Mouse (Mus musculus) lung, adult 2 months (tissue): ENCODE data around the gene Prss46. TPM values are rescaled to one million over a fixed set of nuclear protein-coding genes. Genes with fewer than 3 reads are reported as not detected.
"Not testable (repeated sequence)": the region's sequence is repeated elsewhere in the genome, so short reads cannot be mapped to it uniquely, and the experiment has no call there.

ENCODE experiments used
- DNase-seq: peaks from one replicate; pipeline ENCODE4 v3.0.0; 2022
- H3K4me1 ChIP-seq: fragments of 200-500 bp; 2 replicates; pipeline ENCODE4 v1.6.1; 2011; ENCODE audit warnings: low read length; ENCODE audit not compliant: control insufficient read depth, insufficient read depth
- H3K4me3 ChIP-seq: fragments of 200-500 bp; replicated peaks from 2 replicates; pipeline ENCODE3; 2011; ENCODE audit warnings: low read depth, mild to moderate bottlenecking, control low read depth, low read length; ENCODE audit errors: extremely low read depth
- CTCF ChIP-seq: fragments of 200-500 bp; IDR thresholded peaks from 2 replicates; pipeline ENCODE4 v1.5.1; 2011; ENCODE audit warnings: mild to moderate bottlenecking, low read length, control low read depth; ENCODE audit not compliant: insufficient read depth
- POLR2A ChIP-seq: fragments of 200-500 bp; IDR thresholded peaks from 2 replicates; pipeline ENCODE4 v1.6.1; 2011; ENCODE audit warnings: low read depth, mild to moderate bottlenecking, control low read depth, low read length, borderline replicate concordance; ENCODE audit errors: extremely low read depth
- WGBS: fragments of 180-500 bp; shearing (Covaris S2); methylation state at CpG from one replicate; pipeline ENCODE4 v1.1.7; 2018; 5-methylcytosine and 5-hydroxymethylcytosine counted together
- polyA plus RNA-seq: library from polyadenylated mRNA; depleted of rRNA; stranded (reverse); fragments of >200 nt; gene quantifications from 2 replicates; pipeline ENCODE4 v1.2.3, GENCODE M21; 2012; rRNA removed

The Prss46 gene
- polyA plus RNA-seq = not detected in 2 replicates

DNA sequence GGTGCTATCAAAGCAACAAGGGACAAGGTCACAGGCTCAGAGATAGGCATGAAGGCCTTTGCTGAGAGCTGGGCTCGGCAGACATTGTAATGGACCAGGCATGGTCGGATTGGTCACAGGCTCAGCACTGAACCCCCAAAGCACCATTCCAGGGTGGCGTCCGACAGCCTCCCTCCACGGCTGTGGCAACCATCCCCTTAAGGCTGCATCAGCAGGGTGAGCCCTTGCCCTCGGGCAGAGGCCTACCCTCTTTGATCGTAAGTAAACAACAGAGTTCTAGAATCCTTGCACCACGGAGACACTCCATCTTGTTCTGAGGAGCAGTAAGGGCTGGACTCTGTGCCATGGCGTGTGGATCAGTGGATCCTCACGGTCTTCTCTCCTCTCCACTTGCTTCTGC is at the start of gene Prss46:
Gene Prss46 (plus strand): TSS at position 301 of the 400 bp plus-strand sequence.
- 82% methylated on average over 10 of the region's 10 CpGs for WGBS
- TF ChIP-seq POLR2A (no peak), CTCF (no peak)
- H3K4me1 ChIP-seq = no peaks in the 10 kb centered on the region; the same call in 1 of the 2 replicates

DNA sequence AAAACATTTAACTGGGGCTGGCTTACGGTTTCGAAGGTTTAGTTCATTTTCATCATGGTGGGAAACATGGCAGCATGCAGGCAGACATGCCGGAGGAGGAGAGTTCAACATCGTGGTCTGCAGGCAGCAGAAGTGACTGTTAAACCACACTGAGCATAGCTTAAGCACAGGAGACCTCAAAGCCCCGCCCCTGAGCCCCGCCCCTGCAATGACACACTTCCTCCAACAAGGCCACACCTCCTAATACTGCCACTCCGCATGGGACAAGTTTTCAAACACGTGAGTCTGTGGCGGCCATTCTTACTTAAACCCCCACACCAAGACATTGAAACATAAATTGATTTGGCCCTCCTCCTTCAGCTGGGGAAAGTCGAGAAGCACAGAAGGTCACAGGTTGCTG is 47.3 kb upstream of the Prss46 start:
- H3K4me1 ChIP-seq = no peaks in the 10 kb centered on the region
- WGBS = 80% methylated on average over 10 of the region's 10 CpGs
- H3K4me3 ChIP-seq = no peak overlapping the region
- no peak for DNase-seq
- TF ChIP-seq POLR2A (no peak), CTCF (no peak)

More for the DNA sequence above, at the start of gene Prss46:
- no peak within 1 kb of the TSS for H3K4me3 ChIP-seq
- no peak for DNase-seq

DNA sequence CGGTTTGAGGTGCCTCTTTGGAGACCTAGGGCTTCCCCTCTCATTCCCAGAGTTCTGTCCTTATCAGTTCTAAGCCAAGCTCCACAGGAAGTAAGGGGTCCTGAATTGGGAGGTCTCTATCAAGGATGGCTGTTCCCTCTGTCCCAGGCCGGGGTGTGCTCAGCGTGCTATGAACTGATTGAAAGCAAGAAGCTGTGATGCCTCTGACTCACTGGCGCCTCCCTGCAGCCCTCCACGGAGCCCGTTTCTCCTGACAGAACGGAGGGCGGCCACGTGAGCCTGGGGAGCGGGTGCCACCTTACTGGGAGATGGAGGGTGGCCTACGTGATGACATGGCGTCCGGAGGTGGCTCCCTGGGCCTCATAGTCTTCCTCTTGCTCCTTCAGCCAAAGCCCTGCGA is 46.4 kb upstream of the Prss46 start, which contains the start of gene Prss42:
Gene Prss42 (plus strand): TSS at position 301 of the 400 bp plus-strand sequence.
- WGBS = 91% methylated on average over 14 of the region's 14 CpGs

GRCm38 (mm10) chr9:110800834-110801479 is 43.3 kb upstream of the Prss46 start:
- TF ChIP-seq POLR2A (no peak), CTCF (no peak)
- WGBS = 87% methylated on average over 8 of the region's 8 CpGs
- Histone ChIP-seq H3K4me1 (no peaks in the 10 kb centered on the region), H3K4me3 (no peak overlapping the region)
- DNase-seq = no peak

More for the DNA sequence above, 46.4 kb upstream of the Prss46 start, which contains the start of gene Prss42:
- no peak for DNase-seq
- no peaks in the 10 kb centered on the region for H3K4me1 ChIP-seq
- H3K4me3 ChIP-seq = no peak within 1 kb of the TSS
- no peak for TF ChIP-seq CTCF
- TF ChIP-seq POLR2A = no peak

DNA sequence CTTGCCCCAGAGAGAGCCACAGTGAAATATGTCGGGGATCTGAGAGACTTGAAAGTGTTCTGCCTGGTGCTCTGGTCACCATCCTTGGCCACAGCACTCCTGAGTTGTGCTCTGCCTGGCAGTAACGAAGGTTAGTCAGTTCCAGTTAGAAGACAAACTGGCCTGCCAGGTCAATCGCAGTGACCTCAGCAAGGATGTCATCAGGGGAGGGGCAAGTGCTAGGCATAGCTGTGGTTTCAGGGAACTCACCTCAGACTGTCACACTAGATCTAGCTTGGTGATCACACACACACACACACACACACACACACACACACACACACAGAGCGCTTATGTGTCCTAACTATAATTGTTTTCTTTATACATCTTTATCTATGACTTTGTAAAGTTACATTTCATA is 41.0 kb upstream of the Prss46 start:
- H3K4me3 ChIP-seq = no peak overlapping the region
- DNase-seq = no peak
- WGBS = 61% methylated on average over 4 of the region's 4 CpGs
- no peaks in the 10 kb centered on the region for H3K4me1 ChIP-seq
- no peak for TF ChIP-seq CTCF
- TF ChIP-seq POLR2A = no peak

DNA sequence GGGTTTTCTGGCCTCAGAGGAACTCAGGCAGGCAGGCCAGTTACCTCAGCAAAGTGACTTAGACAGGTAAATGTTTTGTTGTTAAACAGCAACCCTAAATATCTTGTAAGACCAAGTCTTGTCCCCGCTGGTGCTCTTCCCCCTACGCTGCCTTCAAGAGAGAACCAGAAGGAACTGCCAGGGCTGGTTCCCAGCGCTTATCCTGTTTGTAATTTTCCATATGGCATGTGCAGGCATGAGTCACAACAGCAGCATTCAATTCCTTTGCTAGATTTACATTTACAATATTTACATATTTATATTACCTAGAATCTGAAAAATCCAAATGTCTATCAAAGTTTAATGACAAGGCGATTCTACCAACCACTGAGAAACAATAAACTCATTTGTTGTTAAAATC is 34.3 kb upstream of the Prss46 start:
- Histone ChIP-seq H3K4me3 (no peak overlapping the region), H3K4me1 (no peaks in the 10 kb centered on the region)
- TF ChIP-seq POLR2A = no peak
- no peak for TF ChIP-seq CTCF
- WGBS = 75% methylated on average over 4 of the region's 4 CpGs
- DNase-seq = no peak

DNA sequence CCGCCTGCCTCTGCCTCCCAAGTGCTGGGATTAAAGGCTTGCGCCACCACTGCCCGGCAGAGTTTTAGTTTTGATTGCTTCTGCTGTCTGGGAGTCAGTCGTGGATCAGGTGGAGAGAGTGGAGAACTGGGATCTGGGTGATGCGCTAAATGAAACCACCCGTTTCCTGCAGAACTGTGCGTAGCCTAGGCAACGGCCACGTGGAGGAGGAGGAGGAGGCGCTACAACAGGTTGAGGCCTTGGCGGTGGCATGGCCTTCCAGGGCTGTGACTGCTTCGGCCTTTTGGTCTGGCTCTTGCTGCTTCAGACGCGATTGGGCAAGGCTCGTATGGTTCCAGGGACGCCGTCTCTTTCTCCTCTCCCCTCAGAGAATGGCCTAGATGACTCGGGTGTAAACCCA is 30.5 kb upstream of the Prss46 start, which contains the start of gene Prss44:
Gene Prss44 (plus strand): TSS at position 206 of the 400 bp plus-strand sequence.
- TF ChIP-seq CTCF = no peak
- no peak for TF ChIP-seq POLR2A
- no peaks in the 10 kb centered on the region for H3K4me1 ChIP-seq
- 57% methylated on average over 18 of the region's 18 CpGs for WGBS
- DNase-seq = no peak
- no peak within 1 kb of the TSS for H3K4me3 ChIP-seq

DNA sequence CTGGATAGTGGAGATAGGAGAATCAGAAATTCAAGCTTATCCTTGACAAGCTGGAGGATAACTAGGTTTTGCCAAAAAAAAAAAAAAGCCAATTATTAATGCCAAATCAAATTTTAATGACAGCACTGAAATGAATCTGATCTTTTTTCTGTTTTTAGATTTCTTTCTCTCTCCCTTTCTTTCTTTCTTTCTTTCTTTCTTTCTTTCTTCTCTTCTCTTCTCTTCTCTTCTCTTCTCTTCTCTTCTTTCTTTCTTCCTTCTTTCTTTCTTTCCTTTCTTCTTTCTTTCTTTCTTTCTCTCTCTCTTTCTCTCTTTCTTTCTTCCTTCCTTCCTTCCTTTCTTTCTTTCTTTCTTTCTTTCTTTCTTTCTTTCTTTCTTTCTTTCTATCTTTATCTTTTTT is 23.8 kb upstream of the Prss46 start:
- not testable (repeated sequence) for H3K4me1 ChIP-seq, H3K4me3 ChIP-seq, DNase-seq

- DNase-seq = no peak
- Histone ChIP-seq H3K4me1 (no peaks in the 10 kb centered on the region), H3K4me3 (no peak overlapping the region)
- WGBS = 83% methylated on average over 7 of the region's 7 CpGs
- no peak for TF ChIP-seq POLR2A
- TF ChIP-seq CTCF = no peak
Measured at GRCm38 (mm10) chr9:110821436-110821835, 22.9 kb upstream of the Prss46 start.

GRCm38 (mm10) chr9:110825426-110825825 is 18.9 kb upstream of the Prss46 start:
- TF ChIP-seq POLR2A (no peak), CTCF (no peak)
- no peak for DNase-seq
- no peak overlapping the region for H3K4me3 ChIP-seq
- H3K4me1 ChIP-seq = no peaks in the 10 kb centered on the region
- 76% methylated on average over 4 of the region's 4 CpGs for whole genome bisulfite sequencing

DNA sequence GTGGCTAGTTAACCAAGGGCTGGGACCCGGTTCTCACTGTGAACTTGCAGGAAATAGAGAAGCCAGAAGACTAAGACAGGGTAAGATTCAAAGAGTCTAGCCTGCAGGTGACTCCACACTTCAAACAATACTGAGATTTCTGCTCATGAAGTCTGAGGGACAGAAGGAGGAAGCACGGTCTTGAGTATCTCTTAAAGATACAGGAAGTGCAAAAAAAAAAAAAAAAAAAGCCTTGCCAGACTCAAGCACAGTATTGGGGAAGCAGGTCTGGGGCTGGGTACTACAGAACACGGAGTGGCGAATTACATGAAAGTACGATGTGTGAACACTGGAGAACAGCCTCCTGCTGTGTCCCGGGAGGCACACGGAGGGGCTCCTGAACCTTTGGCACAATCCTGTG is 18.5 kb upstream of the Prss46 start:
- H3K4me3 ChIP-seq = no peak overlapping the region
- 43% methylated on average over 7 of the region's 7 CpGs for WGBS
- TF ChIP-seq CTCF (no peak), POLR2A (no peak)
- no peaks in the 10 kb centered on the region for H3K4me1 ChIP-seq
- DNase-seq = no peak
